Mouse (Mus musculus) E14TG2a.4 (cell line): ENCODE data around the gene Rap1a.

Experiments
- CTCF ChIP-seq: conservative IDR thresholded peaks from 2 replicates; pipeline ENCODE4 v1.5.1; 2014; ENCODE audit warnings: low read length
- NANOG ChIP-seq: IDR thresholded peaks from 2 replicates; pipeline ENCODE4 v1.6.1; 2014; ENCODE audit warnings: borderline replicate concordance, low read length, mixed read lengths
- POU5F1 ChIP-seq: IDR thresholded peaks from 2 replicates; pipeline ENCODE4 v1.6.1; 2014; ENCODE audit warnings: low read length, borderline replicate concordance

DNA sequence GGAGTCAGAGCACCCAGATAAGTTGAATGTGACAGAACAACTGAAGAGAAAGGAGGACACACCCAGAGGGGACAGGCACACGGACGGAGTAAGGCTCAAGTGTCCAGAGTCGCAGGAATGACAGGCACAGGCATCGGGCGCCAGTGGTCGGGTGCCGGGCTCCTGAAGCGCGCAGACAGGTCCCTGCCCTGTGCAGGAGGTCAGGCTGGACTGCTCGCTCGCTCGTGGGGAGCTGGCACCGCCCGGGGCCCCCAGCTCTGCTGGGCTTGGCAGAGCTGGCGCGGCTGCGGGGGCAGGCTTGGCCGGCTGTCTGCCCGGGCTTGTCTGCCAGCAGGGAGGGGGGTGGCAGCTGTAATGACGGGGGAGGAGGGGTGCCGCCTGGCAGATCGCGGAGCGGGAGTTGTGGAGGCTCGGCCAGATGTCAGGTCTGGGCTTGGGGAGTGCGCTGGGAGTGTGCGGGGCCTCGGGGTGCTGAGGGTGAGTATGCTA lies 96.0 kb downstream of the Rap1a start:
- no peak for TF ChIP-seq CTCF
- no peak for TF ChIP-seq NANOG
- no peak for TF ChIP-seq POU5F1
